ENCODE assay signal across 22 mouse cellular contexts in genomic region chrX:41692076-41692475, GRCm38 (mm10).
DNase-seq lines count a peak whose midpoint lies in the region; ATAC-seq lines count a peak whose summit lies in the region.
"Had no signal": no experiment of that assay in that cellular context is flagged by ENCODE, and none has a peak within 500 bp of the region (broad histone marks: within the 10 kb centered on the region; RNA-seq: fewer than 3 reads in every experiment).

No protein-coding gene starts in this region.

- no peaks in the 10 kb centered on the region for H3K9me3 ChIP-seq in midbrain, embryonic 13.5 days
- no peaks in the 10 kb centered on the region for H3K9me3 ChIP-seq in midbrain, embryonic 14.5 days (ENCODE audit: control insufficient read depth, low read length)
- no peaks in the 10 kb centered on the region for H3K9me3 ChIP-seq in forebrain, embryonic 14.5 days (replicated peaks; ENCODE audit: control insufficient read depth, low read length)
- H3K9me3 ChIP-seq: embryonic facial prominence, embryonic 15.5 days; G1E; hindbrain, embryonic 12.5 days; kidney, embryonic 15.5 days; limb, embryonic 13.5 days; liver, embryonic 13.5 days had no signal

- no peak overlapping the region for H3K4me2 ChIP-seq in midbrain, embryonic 13.5 days (replicated peaks)
- H3K4me2 ChIP-seq in midbrain, embryonic 14.5 days (ENCODE audit: low read length), result no peak overlapping the region
- H3K4me2 ChIP-seq in forebrain, embryonic 14.5 days (ENCODE audit: low read length), result no peak overlapping the region
- H3K4me2 ChIP-seq: embryonic facial prominence, embryonic 15.5 days; hindbrain, embryonic 12.5 days; kidney, embryonic 15.5 days; limb, embryonic 13.5 days; liver, embryonic 13.5 days; lung, embryonic 14.5 days had no signal

- no peak overlapping the region for H3K9ac ChIP-seq in midbrain, embryonic 13.5 days (replicated peaks)
- H3K9ac ChIP-seq in midbrain, embryonic 14.5 days (replicated peaks; ENCODE audit: low read length), result no peak overlapping the region
- no peak overlapping the region for H3K9ac ChIP-seq in forebrain, embryonic 14.5 days (ENCODE audit: low read length)
- H3K9ac ChIP-seq: embryonic facial prominence, embryonic 15.5 days; forebrain, postnatal 0 days; hindbrain, embryonic 12.5 days; kidney, embryonic 15.5 days; limb, embryonic 13.5 days; liver, embryonic 13.5 days; lung, embryonic 14.5 days had no signal

- 30% methylated on average over 1 of the region's 1 CpGs for WGBS in midbrain, embryonic 13.5 days
- WGBS in midbrain, embryonic 14.5 days, result 23% methylated on average over 1 of the region's 1 CpGs
- 22% methylated on average over 1 of the region's 1 CpGs for WGBS in forebrain, embryonic 14.5 days

- H3K4me3 ChIP-seq in midbrain, embryonic 13.5 days (replicated peaks), result no peak overlapping the region
- no peak overlapping the region for H3K4me3 ChIP-seq in midbrain, embryonic 14.5 days (replicated peaks; ENCODE audit: low read depth, low read length)
- no peak overlapping the region for H3K4me3 ChIP-seq in forebrain, embryonic 14.5 days (ENCODE audit: low read depth, low read length)
- H3K4me3 ChIP-seq: embryonic facial prominence, embryonic 15.5 days; hindbrain, embryonic 12.5 days; kidney, embryonic 15.5 days; limb, embryonic 13.5 days; liver, embryonic 13.5 days had no signal

- peak; percentile 55; the same call in 1 of the 2 replicates for ATAC-seq in midbrain, embryonic 13.5 days
- no peak for ATAC-seq in midbrain, embryonic 14.5 days (ENCODE audit: low FRiP score, low TSS enrichment)
- no peak for ATAC-seq in forebrain, embryonic 14.5 days
- ATAC-seq: CD4-positive, CD25-positive, alpha-beta regulatory T cell, adult 4 months; forebrain, postnatal 0 days; inflammation-experienced regulatory T-cells, adult 6 months had no signal

- no peaks in the 10 kb centered on the region for H3K36me3 ChIP-seq in midbrain, embryonic 13.5 days
- no peaks in the 10 kb centered on the region for H3K36me3 ChIP-seq in midbrain, embryonic 14.5 days (ENCODE audit: control insufficient read depth, insufficient read depth, low read length)
- H3K36me3 ChIP-seq in forebrain, embryonic 14.5 days (ENCODE audit: control insufficient read depth, insufficient read depth, low read length), result no peaks in the 10 kb centered on the region
- H3K36me3 ChIP-seq: embryonic facial prominence, embryonic 15.5 days; G1E; hindbrain, embryonic 12.5 days; kidney, embryonic 15.5 days; limb, embryonic 13.5 days; liver, embryonic 13.5 days had no signal

- no peak overlapping the region for H3K27ac ChIP-seq in midbrain, embryonic 13.5 days
- H3K27ac ChIP-seq in midbrain, embryonic 14.5 days (replicated peaks; ENCODE audit: low read depth, low read length), result no peak overlapping the region
- H3K27ac ChIP-seq in forebrain, embryonic 14.5 days (ENCODE audit: low read depth, low read length), result no peak overlapping the region
- H3K27ac ChIP-seq: embryonic facial prominence, embryonic 15.5 days; hindbrain, embryonic 12.5 days; kidney, embryonic 15.5 days; limb, embryonic 13.5 days; liver, embryonic 13.5 days had no signal

- no peaks in the 10 kb centered on the region for H3K27me3 ChIP-seq in midbrain, embryonic 13.5 days
- H3K27me3 ChIP-seq in midbrain, embryonic 14.5 days (ENCODE audit: control insufficient read depth, insufficient read depth, low read length), result no peaks in the 10 kb centered on the region
- H3K27me3 ChIP-seq in forebrain, embryonic 14.5 days (replicated peaks; ENCODE audit: control insufficient read depth, insufficient read depth, low read length), result no peaks in the 10 kb centered on the region
- H3K27me3 ChIP-seq: embryonic facial prominence, embryonic 15.5 days; hindbrain, embryonic 12.5 days; kidney, embryonic 15.5 days; limb, embryonic 13.5 days; liver, embryonic 13.5 days had no signal

- DNase-seq in embryo, embryonic 10 days (ENCODE audit: low spot score), result peak; percentile 6
- DNase-seq in embryo, embryonic 9.5 days (ENCODE audit: extremely low spot score), result no peak
- no peak for DNase-seq in midbrain, embryonic 14.5 days
- DNase-seq in retina, postnatal 1 day, result peak; percentile 81
- no peak for DNase-seq in right cerebral cortex, postnatal 25 days
- DNase-seq in spleen, postnatal 14 days (ENCODE audit: low spot score in 2 of 2), result no peak
- no peak for DNase-seq in forebrain, embryonic 14.5 days (ENCODE audit: low spot score)
- DNase-seq: cerebellum, adult 8-10 months; forebrain, postnatal 0 days; kidney, postnatal 4 days; liver, embryonic 13.5 days; lung, embryonic 14.5 days; lung, postnatal 36 days; thymus, adult 2 months had no signal

- no peaks in the 10 kb centered on the region for H3K4me1 ChIP-seq in midbrain, embryonic 13.5 days (replicated peaks)
- H3K4me1 ChIP-seq in midbrain, embryonic 14.5 days (ENCODE audit: control insufficient read depth, insufficient read depth, low read length), result no peaks in the 10 kb centered on the region
- no peaks in the 10 kb centered on the region for H3K4me1 ChIP-seq in forebrain, embryonic 14.5 days (ENCODE audit: control insufficient read depth, insufficient read depth, low read length)
- H3K4me1 ChIP-seq: embryonic facial prominence, embryonic 15.5 days; hindbrain, embryonic 12.5 days; kidney, embryonic 15.5 days; limb, embryonic 13.5 days; liver, embryonic 13.5 days had no signal

Comparison
In these comparisons a context has a peak if more than half of its experiments do, and no peak if none do; other contexts are left out.
1. DNase-seq: peak in embryo, embryonic 10 days (single experiment) and retina, postnatal 1 day (single experiment); none in embryo, embryonic 9.5 days (single experiment), midbrain, embryonic 14.5 days (single experiment), right cerebral cortex, postnatal 25 days (single experiment), spleen, postnatal 14 days (0 of 2) and forebrain, embryonic 14.5 days (single experiment).